Mouse (Mus musculus) kidney, postnatal 25 days (tissue): ENCODE results near the gene Emc3.
A peak's percentile ranks its signal among the peaks of the same experiment; 100 is the strongest.

Experiments
- DNase-seq, 2 experiments: peaks; one replicate each; pipeline ENCODE4 v3.0.0; 2021; ENCODE audit warnings: mixed read lengths in 2 of 2

The Emc3 gene

GRCm38 (mm10) chr6:113530932-113531839 is at the start of gene Emc3, which contains the start of gene Fancd2:
TSS of gene Emc3 (minus strand) at chr6:113531652.
TSS of gene Fancd2 (plus strand) at chr6:113531682.
- DNase-seq: peak; percentile 91 to 93

GRCm38 (mm10) chr6:113579306-113579705 is 47.9 kb upstream of the Emc3 start:
- DNase-seq: no peak

- DNase-seq: no peak
These were observed 44.6 kb upstream of the Emc3 start for GRCm38 (mm10) chr6:113576044-113576443.

- peak in 1 of 2 experiments; percentile 21 for DNase-seq
These were observed 33.1 kb upstream of the Emc3 start for GRCm38 (mm10) chr6:113564557-113564956.

- DNase-seq: no peak
These were observed 28.3 kb upstream of the Emc3 start for GRCm38 (mm10) chr6:113559736-113560135.

GRCm38 (mm10) chr6:113543906-113544481 is 12.5 kb upstream of the Emc3 start:
- no peak for DNase-seq

GRCm38 (mm10) chr6:113541610-113542009 is 10.2 kb upstream of the Emc3 start:
- no peak for DNase-seq

GRCm38 (mm10) chr6:113534886-113535285 is 3.4 kb upstream of the Emc3 start:
- DNase-seq: no peak

GRCm38 (mm10) chr6:113531840-113532404 is 470 bp upstream of the Emc3 start:
- DNase-seq: no peak

GRCm38 (mm10) chr6:113523420-113523819 is 8.0 kb downstream of the Emc3 start:
- no peak for DNase-seq

GRCm38 (mm10) chr6:113522310-113522709 is 9.1 kb downstream of the Emc3 start:
- no peak for DNase-seq

- DNase-seq: no peak
These were observed 13.9 kb downstream of the Emc3 start for GRCm38 (mm10) chr6:113517434-113518080.

- DNase-seq: no peak
These were observed 16.9 kb downstream of the Emc3 start for GRCm38 (mm10) chr6:113514600-113514999.

GRCm38 (mm10) chr6:113513944-113514343 is 17.5 kb downstream of the Emc3 start:
- no peak for DNase-seq

GRCm38 (mm10) chr6:113508947-113509280 is 22.5 kb downstream of the Emc3 start:
- no peak for DNase-seq

GRCm38 (mm10) chr6:113508272-113508946 is 23.0 kb downstream of the Emc3 start:
- DNase-seq: no peak

GRCm38 (mm10) chr6:113507130-113507529 is 24.3 kb downstream of the Emc3 start:
- DNase-seq: no peak

GRCm38 (mm10) chr6:113505689-113506088 is 25.8 kb downstream of the Emc3 start:
- no peak for DNase-seq

- no peak for DNase-seq
These were observed 28.7 kb downstream of the Emc3 start for GRCm38 (mm10) chr6:113502801-113503200.

GRCm38 (mm10) chr6:113501388-113502084 is 29.9 kb downstream of the Emc3 start, which contains the start of gene Prrt3:
TSS of gene Prrt3 (minus strand) at chr6:113501931.
- no peak for DNase-seq

GRCm38 (mm10) chr6:113499346-113499745 is 32.1 kb downstream of the Emc3 start:
- no peak for DNase-seq

GRCm38 (mm10) chr6:113495071-113495675 is 36.3 kb downstream of the Emc3 start:
- DNase-seq: no peak
